Mouse (Mus musculus) cortical plate, adult 2 months (tissue): Measurements from ENCODE around the gene Rundc3a. TPM values are rescaled to one million over a fixed set of nuclear protein-coding genes. Genes with fewer than 3 reads are reported as not detected.
"Not testable (repeated sequence)": the region's sequence is repeated elsewhere in the genome, so short reads cannot be mapped to it uniquely, and the experiment has no call there.

ENCODE experiments used
- H3K27ac ChIP-seq: fragments of 200-500 bp; 2 replicates; pipeline ENCODE4 v1.5.1; 2012; ENCODE audit warnings: low read length, control low read depth, inconsistent platforms; ENCODE audit not compliant: insufficient read depth
- H3K4me1 ChIP-seq: fragments of 200-500 bp; 2 replicates; pipeline ENCODE4 v1.6.1; 2011; ENCODE audit warnings: low read length; ENCODE audit not compliant: control insufficient read depth, insufficient read depth
- H3K4me3 ChIP-seq: fragments of 200-500 bp; 2 replicates; pipeline ENCODE4 v1.5.1; 2011; ENCODE audit warnings: mild to moderate bottlenecking, low read length, control low read depth; ENCODE audit not compliant: insufficient read depth
- CTCF ChIP-seq: fragments of 200-500 bp; IDR thresholded peaks from 2 replicates; pipeline ENCODE4 v1.5.1; 2011; ENCODE audit warnings: mild to moderate bottlenecking, control low read depth, low read length; ENCODE audit not compliant: insufficient read depth; ENCODE audit errors: extremely low read depth
- POLR2A ChIP-seq: fragments of 200-500 bp; IDR thresholded peaks from 2 replicates; pipeline ENCODE4 v1.6.1; 2011; ENCODE audit warnings: mild to moderate bottlenecking, low read length, control low read depth; ENCODE audit not compliant: insufficient read depth; ENCODE audit errors: extremely low read depth
- polyA plus RNA-seq: library from polyadenylated mRNA; depleted of rRNA; stranded (reverse); fragments of >200 nt; gene quantifications from 2 replicates; pipeline ENCODE4 v1.2.3, GENCODE M21; 2012

Gene Rundc3a
- polyA plus RNA-seq, 1 experiment: 511 TPM

- Histone ChIP-seq H3K27ac (no peak overlapping the region), H3K4me3 (no peak overlapping the region), H3K4me1 (no peaks in the 10 kb centered on the region)
- TF ChIP-seq CTCF: no peak
- TF ChIP-seq POLR2A: no peak
These were observed 40.2 kb upstream of the Rundc3a start for GRCm38 (mm10) chr11:102353021-102353431.

- TF ChIP-seq CTCF (no peak), POLR2A (no peak)
- H3K4me1 ChIP-seq: no peaks in the 10 kb centered on the region
- no peak overlapping the region for H3K4me3 ChIP-seq
- H3K27ac ChIP-seq: no peak overlapping the region
These were observed 37.7 kb upstream of the Rundc3a start for GRCm38 (mm10) chr11:102355501-102355900.

GRCm38 (mm10) chr11:102356190-102356589 is 37.0 kb upstream of the Rundc3a start:
- H3K4me1 ChIP-seq: no peaks in the 10 kb centered on the region
- no peak overlapping the region for H3K4me3 ChIP-seq
- H3K27ac ChIP-seq: no peak overlapping the region
- TF ChIP-seq CTCF: no peak
- no peak for TF ChIP-seq POLR2A

GRCm38 (mm10) chr11:102356636-102357350 is 36.4 kb upstream of the Rundc3a start:
- TF ChIP-seq POLR2A: no peak
- no peak for TF ChIP-seq CTCF

GRCm38 (mm10) chr11:102358365-102358764 is 34.8 kb upstream of the Rundc3a start:
- no peaks in the 10 kb centered on the region for H3K4me1 ChIP-seq

More at GRCm38 (mm10) chr11:102356636-102357350, 36.4 kb upstream of the Rundc3a start:
- no peaks in the 10 kb centered on the region for H3K4me1 ChIP-seq
- H3K4me3 ChIP-seq: no peak overlapping the region
- H3K27ac ChIP-seq: no peak overlapping the region

GRCm38 (mm10) chr11:102361776-102362495 is 31.3 kb upstream of the Rundc3a start:
- no peak for TF ChIP-seq POLR2A
- TF ChIP-seq CTCF: no peak
- H3K27ac ChIP-seq: no peak overlapping the region
- no peaks in the 10 kb centered on the region for H3K4me1 ChIP-seq

More at GRCm38 (mm10) chr11:102358365-102358764, 34.8 kb upstream of the Rundc3a start:
- no peak for TF ChIP-seq POLR2A
- no peak for TF ChIP-seq CTCF
- no peak overlapping the region for H3K27ac ChIP-seq
- H3K4me3 ChIP-seq: no peak overlapping the region

GRCm38 (mm10) chr11:102363623-102364022 is 29.6 kb upstream of the Rundc3a start:
- H3K4me1 ChIP-seq: no peaks in the 10 kb centered on the region
- no peak overlapping the region for H3K27ac ChIP-seq
- TF ChIP-seq POLR2A (no peak), CTCF (no peak)
- H3K4me3 ChIP-seq: no peak overlapping the region

More at GRCm38 (mm10) chr11:102361776-102362495, 31.3 kb upstream of the Rundc3a start:
- H3K4me3 ChIP-seq: no peak overlapping the region

GRCm38 (mm10) chr11:102364570-102365371 is 28.4 kb upstream of the Rundc3a start:
- TF ChIP-seq POLR2A (no peak), CTCF (no peak)
- no peak overlapping the region for H3K27ac ChIP-seq
- H3K4me1 ChIP-seq: no peaks in the 10 kb centered on the region
- H3K4me3 ChIP-seq: no peak overlapping the region

- TF ChIP-seq POLR2A (no peak), CTCF (no peak)
- Histone ChIP-seq H3K27ac (no peak overlapping the region), H3K4me1 (no peaks in the 10 kb centered on the region), H3K4me3 (no peak overlapping the region)
These were observed 27.5 kb upstream of the Rundc3a start for GRCm38 (mm10) chr11:102365699-102366098.

GRCm38 (mm10) chr11:102366103-102366502 is 27.1 kb upstream of the Rundc3a start, which contains the start of gene Slc4a1:
Gene Slc4a1 (minus strand): TSS chr11:102366203.
- H3K4me3 ChIP-seq, H3K27ac ChIP-seq, H3K4me1 ChIP-seq: not testable (repeated sequence)
